Mouse (Mus musculus) erythroblast, adult 5-6 weeks (primary cell): ENCODE measurements around the gene Phyh. TPM values are rescaled to one million over a fixed set of nuclear protein-coding genes. Genes with fewer than 3 reads are reported as not detected.

Experiments used
- ATAC-seq: replicated peaks from 2 replicates; pipeline ENCODE4 v1.8.0; 2016; ENCODE audit warnings: moderate number of reproducible peaks, mild to moderate bottlenecking, moderate TSS enrichment, inconsistent platforms; ENCODE audit not compliant: poor library complexity, low FRiP score, severe bottlenecking
- total RNA-seq, 2 experiments: library from RNA; stranded (forward) in 1 of 2; stranded (reverse) in 1 of 2; fragments of 150-400 nt in 1 of 2; fragments of 200-764, 138-1000 nt in 1 of 2; gene quantifications; 2 replicates each; pipeline versions ENCODE4 v1.2.3 to v1.2.4; 2015 to 2017; ENCODE audit warnings: low replicate concordance in 2 of 2

Phyh gene
- total RNA-seq, 2 experiments from 2014 or later = 14.3 to 31.1 TPM

- ATAC-seq = no peak
Measured at GRCm38 (mm10) chr2:4987388-4988180, 68.8 kb downstream of the Phyh start.

Other genes with a start within 250 kb of the Phyh start
- not detected in 2 replicates for gene Bend7, start 201.2 kb upstream of the Phyh start, total RNA-seq (2015; ENCODE audit: low replicate concordance)
- gene Bend7, start 201.2 kb upstream of the Phyh start, total RNA-seq (2017; ENCODE audit: low replicate concordance) = 0.14 TPM in 1 of 2 replicates, not detected in the other
- 4.4 and 9.4 TPM in 2 replicates for gene Sephs1, start 37.5 kb upstream of the Phyh start, total RNA-seq (2015; ENCODE audit: low replicate concordance)
- 11.8 and 12.8 TPM in 2 replicates for gene Sephs1, start 37.5 kb upstream of the Phyh start, total RNA-seq (2017; ENCODE audit: low replicate concordance)
- gene Ucma, start 57.1 kb downstream of the Phyh start, total RNA-seq (2015; ENCODE audit: low replicate concordance) = not detected in 2 replicates
- not detected in 2 replicates for gene Ucma, start 57.1 kb downstream of the Phyh start, total RNA-seq (2017; ENCODE audit: low replicate concordance)
- gene Mcm10, start 93.8 kb downstream of the Phyh start, total RNA-seq (2015; ENCODE audit: low replicate concordance) = 22.2 and 36.1 TPM in 2 replicates
- 33.5 and 51.6 TPM in 2 replicates for gene Mcm10, start 93.8 kb downstream of the Phyh start, total RNA-seq (2017; ENCODE audit: low replicate concordance)
- 111 and 123 TPM in 2 replicates for gene Optn, start 145.0 kb downstream of the Phyh start, total RNA-seq (2015; ENCODE audit: low replicate concordance)
- gene Optn, start 145.0 kb downstream of the Phyh start, total RNA-seq (2017; ENCODE audit: low replicate concordance) = 325 and 443 TPM in 2 replicates
- not detected in 2 replicates for gene Ccdc3, start 218.8 kb downstream of the Phyh start, total RNA-seq (2015; ENCODE audit: low replicate concordance)
- gene Ccdc3, start 218.8 kb downstream of the Phyh start, total RNA-seq (2017; ENCODE audit: low replicate concordance) = not detected in 2 replicates